Comparison of ENCODE assay signal across 10 mouse cellular contexts in the genomic region with DNA sequence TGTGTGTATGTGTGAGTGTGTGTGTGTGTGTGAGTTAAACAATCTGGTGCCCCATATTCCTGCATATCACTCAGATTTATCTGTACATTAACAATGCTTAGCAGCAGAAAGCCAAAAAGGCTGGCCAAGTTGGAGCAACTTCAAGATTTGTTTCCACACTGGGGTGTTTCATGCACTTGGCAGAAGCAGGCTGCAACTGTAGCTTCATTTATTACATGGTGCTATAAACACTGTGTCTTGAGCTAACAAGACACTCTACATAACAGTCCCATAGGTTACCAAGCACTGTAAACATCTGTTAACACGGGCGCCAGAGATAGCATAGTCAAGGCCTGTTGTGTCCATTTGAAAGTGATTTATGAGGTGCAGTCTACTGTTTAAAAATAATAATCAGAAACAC. TPM values are rescaled to one million over a fixed set of nuclear protein-coding genes. Genes with fewer than 3 reads are reported as not detected.
DNase-seq lines count a peak whose midpoint lies in the region; ATAC-seq and TF ChIP-seq lines count a peak whose summit lies in the region.
"Had no signal": no experiment of that assay in that cellular context is flagged by ENCODE, and none has a peak within 500 bp of the region (broad histone marks: within the 10 kb centered on the region; RNA-seq: fewer than 3 reads in every experiment).

No protein-coding gene starts in this region.

- H3K4me3 ChIP-seq in heart, embryonic 10.5 days, result no peak overlapping the region
- no peak overlapping the region for H3K4me3 ChIP-seq in midbrain, postnatal 0 days (ENCODE audit: low read depth, low read length)
- H3K4me3 ChIP-seq in midbrain, embryonic 13.5 days (replicated peaks), result no peak overlapping the region
- H3K4me3 ChIP-seq in stomach, embryonic 14.5 days (ENCODE audit: low read depth, low read length), result peak overlapping the region; percentile 77
- H3K4me3 ChIP-seq: erythroblast, embryonic 14.5 days had no signal

- no peak for ATAC-seq in midbrain, postnatal 0 days (ENCODE audit: low FRiP score)
- no peak for ATAC-seq in midbrain, embryonic 13.5 days
- ATAC-seq in stomach, embryonic 14.5 days (ENCODE audit: insufficient number of reproducible peaks, insufficient read depth, low FRiP score, low read depth), result peak; percentile 33; the same call in 1 of the 2 replicates
- ATAC-seq in erythroid progenitor cell, adult 5-6 weeks (replicated peaks; ENCODE audit: low FRiP score, poor library complexity, severe bottlenecking), result no peak

- TF ChIP-seq CTCF in midbrain, postnatal 0 days (IDR thresholded peaks at IDR 0.05), result no peak

- H3K9ac ChIP-seq in midbrain, postnatal 0 days (replicated peaks; ENCODE audit: low read length, poor library complexity, severe bottlenecking), result no peak overlapping the region
- no peak overlapping the region for H3K9ac ChIP-seq in midbrain, embryonic 13.5 days (replicated peaks)
- no peak overlapping the region for H3K9ac ChIP-seq in stomach, embryonic 14.5 days (replicated peaks; ENCODE audit: low read depth, low read length)

- no peaks in the 10 kb centered on the region for H3K27me3 ChIP-seq in heart, embryonic 10.5 days (ENCODE audit: insufficient read depth, poor library complexity, severe bottlenecking)
- H3K27me3 ChIP-seq in midbrain, postnatal 0 days (ENCODE audit: insufficient read depth, low read length), result no peaks in the 10 kb centered on the region
- H3K27me3 ChIP-seq in midbrain, embryonic 13.5 days, result peaks cover 6% of the 10 kb centered on the region; the same call in 1 of the 2 replicates
- H3K27me3 ChIP-seq in stomach, embryonic 14.5 days (ENCODE audit: control insufficient read depth, insufficient read depth, low read length), result no peaks in the 10 kb centered on the region

- DNase-seq in heart, adult 18-20 months, result peak; percentile 27 to 49
- DNase-seq in heart, embryonic 10.5 days (ENCODE audit: low spot score), result no peak
- peak; percentile 18 for DNase-seq in midbrain, postnatal 0 days (ENCODE audit: low spot score)
- peak; percentile 36 for DNase-seq in large intestine, adult 2 months (ENCODE audit: low read depth, low spot score)
- no peak for DNase-seq in thymus, postnatal 36 days
- DNase-seq: midbrain, embryonic 14.5 days had no signal

- no peak overlapping the region for H3K27ac ChIP-seq in heart, embryonic 10.5 days
- H3K27ac ChIP-seq in midbrain, postnatal 0 days (ENCODE audit: low read depth, low read length), result no peak overlapping the region
- no peak overlapping the region for H3K27ac ChIP-seq in midbrain, embryonic 13.5 days
- H3K27ac ChIP-seq in stomach, embryonic 14.5 days (ENCODE audit: low read length), result peak overlapping the region; percentile 82

- 79% methylated on average over 2 of the region's 2 CpGs for WGBS in heart, embryonic 10.5 days
- WGBS in midbrain, postnatal 0 days, result 93% methylated on average over 2 of the region's 2 CpGs
- 86% methylated on average over 2 of the region's 2 CpGs for WGBS in midbrain, embryonic 13.5 days
- 13% methylated on average over 2 of the region's 2 CpGs for WGBS in large intestine, adult 2 months
- WGBS in stomach, embryonic 14.5 days, result 15% methylated on average over 2 of the region's 2 CpGs

- no peak overlapping the region for H3K4me2 ChIP-seq in midbrain, postnatal 0 days (ENCODE audit: low read depth, low read length, poor library complexity, severe bottlenecking)
- H3K4me2 ChIP-seq in midbrain, embryonic 13.5 days (replicated peaks), result no peak overlapping the region
- H3K4me2 ChIP-seq in stomach, embryonic 14.5 days (replicated peaks; ENCODE audit: low read depth, low read length), result peak overlapping the region; percentile 63

- H3K4me1 ChIP-seq in heart, embryonic 10.5 days, result peaks cover 23% of the 10 kb centered on the region
- H3K4me1 ChIP-seq in midbrain, postnatal 0 days (ENCODE audit: insufficient read depth, low read length), result no peaks in the 10 kb centered on the region
- peaks cover 9% of the 10 kb centered on the region for H3K4me1 ChIP-seq in midbrain, embryonic 13.5 days (replicated peaks)
- H3K4me1 ChIP-seq in stomach, embryonic 14.5 days (ENCODE audit: control insufficient read depth, insufficient read depth, low read length), result peaks cover 21% of the 10 kb centered on the region

- no peaks in the 10 kb centered on the region for H3K36me3 ChIP-seq in heart, embryonic 10.5 days
- H3K36me3 ChIP-seq in midbrain, postnatal 0 days (ENCODE audit: insufficient read depth, low read length), result no peaks in the 10 kb centered on the region
- no peaks in the 10 kb centered on the region for H3K36me3 ChIP-seq in midbrain, embryonic 13.5 days
- H3K36me3 ChIP-seq in stomach, embryonic 14.5 days (ENCODE audit: control insufficient read depth, insufficient read depth, low read length), result no peaks in the 10 kb centered on the region

- no peaks in the 10 kb centered on the region for H3K9me3 ChIP-seq in heart, embryonic 10.5 days
- H3K9me3 ChIP-seq in midbrain, postnatal 0 days (ENCODE audit: low read length), result no peaks in the 10 kb centered on the region
- H3K9me3 ChIP-seq in midbrain, embryonic 13.5 days, result no peaks in the 10 kb centered on the region
- H3K9me3 ChIP-seq in stomach, embryonic 14.5 days (ENCODE audit: control insufficient read depth, low read depth, low read length), result no peaks in the 10 kb centered on the region

RNA-seq across cellular contexts. Expression of gene Ghr, which starts 3.1 kb away (rescaled TPM):
- 100 to 1,000 TPM; 170 to 178 TPM for total RNA-seq in heart, adult 18-20 months (2021)
- 45.1 and 46.9 TPM in 2 replicates for polyA plus RNA-seq in heart, embryonic 10.5 days (2016; fragmentation: Nextera tagmentation; extraction: Ambion mirVana)
- 7.9 and 11.3 TPM in 2 replicates for total RNA-seq in midbrain, postnatal 0 days (2014; rRNA removed)
- polyA plus RNA-seq in midbrain, postnatal 0 days (2015; fragmentation: Nextera tagmentation; extraction: Ambion mirVana), result 9.7 and 11.8 TPM in 2 replicates
- polyA plus RNA-seq in midbrain, embryonic 13.5 days (2015; fragmentation: Nextera tagmentation; extraction: Ambion mirVana), result 6.7 and 8.8 TPM in 2 replicates
- 6.0 and 10.4 TPM in 2 replicates for polyA plus RNA-seq in large intestine, adult 2 months (2012; rRNA removed)
- polyA plus RNA-seq in stomach, embryonic 14.5 days (2014; fragmentation: Nextera tagmentation; extraction: Ambion mirVana), result 149 and 157 TPM in 2 replicates
- 1.7 TPM in 1 of 2 replicates, not detected in the other for total RNA-seq in erythroid progenitor cell, adult 5-6 weeks (2015; ENCODE audit: low replicate concordance)
- total RNA-seq in erythroid progenitor cell, adult 5-6 weeks (2017; ENCODE audit: low replicate concordance), result 1.0 TPM in 1 of 2 replicates, not detected in the other
- polyA plus RNA-seq: erythroblast, embryonic 14.5 days had no signal

Comparison
In these comparisons a context has a peak if more than half of its experiments do, and no peak if none do; other contexts are left out.
1. DNase-seq: peak in heart, adult 18-20 months (2 of 2), midbrain, postnatal 0 days (single experiment) and large intestine, adult 2 months (single experiment); none in heart, embryonic 10.5 days (single experiment) and thymus, postnatal 36 days (0 of 2).